In the genomic region with DNA sequence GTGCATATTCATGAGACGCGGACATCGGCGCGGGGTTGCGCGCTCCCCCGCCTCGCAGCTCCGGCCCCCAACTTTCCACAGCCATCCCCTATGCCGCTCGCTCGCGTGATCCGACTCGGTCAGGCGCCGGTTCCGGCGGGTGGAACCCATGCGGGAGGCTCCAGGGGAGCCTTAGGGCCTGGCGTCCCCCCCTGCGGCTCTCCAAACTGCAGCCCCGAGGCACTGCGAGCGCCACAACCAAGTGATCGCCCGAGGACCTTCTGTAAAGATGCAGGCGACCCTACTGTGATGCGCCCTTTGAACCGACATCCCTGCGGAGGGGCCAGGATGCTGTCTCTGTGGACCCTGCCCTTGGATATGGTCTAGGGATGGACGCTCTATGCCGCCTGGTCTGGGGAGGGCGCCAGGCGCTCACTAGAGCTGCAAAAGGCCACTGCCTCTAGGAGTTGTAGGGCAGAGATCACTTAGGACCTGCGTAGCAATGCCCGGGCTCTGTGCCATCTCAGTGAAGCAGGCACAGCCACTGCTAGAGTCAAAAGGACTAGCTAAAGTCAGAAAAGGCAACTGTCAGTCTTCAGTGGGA, we compare ENCODE assay signal across 8 mouse cellular contexts. TPM values are rescaled to one million over a fixed set of nuclear protein-coding genes. Genes with fewer than 3 reads are reported as not detected.
A peak's percentile ranks its signal among the peaks of the same experiment; 100 is the strongest.
DNase-seq lines count a peak whose midpoint lies in the region; ATAC-seq lines count a peak whose summit lies in the region.

No protein-coding gene starts in this region.

- H3K9me3 ChIP-seq in lung, embryonic 15.5 days: no peaks in the 10 kb centered on the region
- 0 out of 2 replicates have a peak, but pooled peaks cover 6% of the 10 kb centered on the region for H3K9me3 ChIP-seq in heart, embryonic 13.5 days
- H3K9me3 ChIP-seq in midbrain, embryonic 13.5 days: no peaks in the 10 kb centered on the region

- no peak overlapping the region for H3K27ac ChIP-seq in lung, embryonic 15.5 days
- H3K27ac ChIP-seq in heart, embryonic 13.5 days (replicated peaks): no peak overlapping the region
- peak overlapping the region; percentile 7; the same call in 1 of the 2 replicates for H3K27ac ChIP-seq in midbrain, embryonic 13.5 days

- H3K4me1 ChIP-seq in lung, embryonic 15.5 days: peaks cover 17% of the 10 kb centered on the region
- peaks cover 10% of the 10 kb centered on the region for H3K4me1 ChIP-seq in heart, embryonic 13.5 days
- H3K4me1 ChIP-seq in midbrain, embryonic 13.5 days (replicated peaks): peaks cover 15% of the 10 kb centered on the region

- H3K27me3 ChIP-seq in lung, embryonic 15.5 days: peaks cover 49% of the 10 kb centered on the region
- peaks cover 72% of the 10 kb centered on the region for H3K27me3 ChIP-seq in heart, embryonic 13.5 days (replicated peaks)
- peaks cover 36% of the 10 kb centered on the region for H3K27me3 ChIP-seq in midbrain, embryonic 13.5 days

- peak; percentile 44; the same call in 1 of the 2 replicates for ATAC-seq in lung, embryonic 15.5 days (ENCODE audit: borderline replicate concordance, extremely low read depth, low FRiP score, low TSS enrichment)
- no peak; the same call in 1 of the 2 replicates for ATAC-seq in heart, embryonic 13.5 days (ENCODE audit: extremely low read depth, insufficient number of reproducible peaks, low FRiP score, low TSS enrichment)
- peak; percentile 78 for ATAC-seq in midbrain, embryonic 13.5 days

- H3K4me3 ChIP-seq in lung, embryonic 15.5 days: peak overlapping the region; percentile 62
- peak overlapping the region; percentile 64 for H3K4me3 ChIP-seq in heart, embryonic 13.5 days
- H3K4me3 ChIP-seq in midbrain, embryonic 13.5 days (replicated peaks): peak overlapping the region; percentile 70

- peak overlapping the region; percentile 98 for H3K4me2 ChIP-seq in lung, embryonic 15.5 days
- H3K4me2 ChIP-seq in heart, embryonic 13.5 days: peak overlapping the region; percentile 97
- peak overlapping the region; percentile 96 for H3K4me2 ChIP-seq in midbrain, embryonic 13.5 days (replicated peaks)

- no peak for DNase-seq in lung, postnatal 14 days
- peak; percentile 80 for DNase-seq in cerebellum, adult 9-11 months
- peak; percentile 70 for DNase-seq in kidney, postnatal 10 days
- DNase-seq in thymus, postnatal 4 days: no peak
- no peak for DNase-seq in thymus, postnatal 10 days (ENCODE audit: low spot score in 2 of 2)

- H3K9ac ChIP-seq in lung, embryonic 15.5 days: peak overlapping the region; percentile 43; the same call in 1 of the 2 replicates
- H3K9ac ChIP-seq in heart, embryonic 13.5 days: peak overlapping the region; percentile 76
- H3K9ac ChIP-seq in midbrain, embryonic 13.5 days (replicated peaks): peak overlapping the region; percentile 75

- under 1% methylated on average over 38 of the region's 38 CpGs for WGBS in lung, embryonic 15.5 days
- WGBS in heart, embryonic 13.5 days: 2% methylated on average over 38 of the region's 38 CpGs
- under 1% methylated on average over 38 of the region's 38 CpGs for WGBS in midbrain, embryonic 13.5 days

- no peaks in the 10 kb centered on the region for H3K36me3 ChIP-seq in lung, embryonic 15.5 days
- no peaks in the 10 kb centered on the region for H3K36me3 ChIP-seq in heart, embryonic 13.5 days
- no peaks in the 10 kb centered on the region for H3K36me3 ChIP-seq in midbrain, embryonic 13.5 days

RNA-seq across cellular contexts. Expression of a gene that starts 0.4 kb away (rescaled TPM):
- 1.3 and 1.4 TPM in 2 replicates for polyA plus RNA-seq in lung, embryonic 15.5 days (2015; fragmentation: Nextera tagmentation; extraction: Ambion mirVana)
- 0.36 and 0.38 TPM in 2 replicates for polyA plus RNA-seq in heart, embryonic 13.5 days (2015; fragmentation: Nextera tagmentation; extraction: Ambion mirVana)
- 4.9 and 5.0 TPM in 2 replicates for polyA plus RNA-seq in midbrain, embryonic 13.5 days (2015; fragmentation: Nextera tagmentation; extraction: Ambion mirVana)

Comparison
In these comparisons a context has a peak if more than half of its experiments do, and no peak if none do; other contexts are left out.
1. DNase-seq: peak in cerebellum, adult 9-11 months (single experiment) and kidney, postnatal 10 days (single experiment); none in lung, postnatal 14 days (single experiment), thymus, postnatal 4 days (single experiment) and thymus, postnatal 10 days (0 of 2).
2. Peak in every context shown above with its lines, with median percentiles within 50 percentile points of each other: H3K4me2 ChIP-seq, H3K4me3 ChIP-seq and H3K9ac ChIP-seq.